Mouse (Mus musculus): ENCODE results near the gene Gm4707.
"Not testable (repeated sequence)": the region's sequence is repeated elsewhere in the genome, so short reads cannot be mapped to it uniquely, and the experiment has no call there.

DNA sequence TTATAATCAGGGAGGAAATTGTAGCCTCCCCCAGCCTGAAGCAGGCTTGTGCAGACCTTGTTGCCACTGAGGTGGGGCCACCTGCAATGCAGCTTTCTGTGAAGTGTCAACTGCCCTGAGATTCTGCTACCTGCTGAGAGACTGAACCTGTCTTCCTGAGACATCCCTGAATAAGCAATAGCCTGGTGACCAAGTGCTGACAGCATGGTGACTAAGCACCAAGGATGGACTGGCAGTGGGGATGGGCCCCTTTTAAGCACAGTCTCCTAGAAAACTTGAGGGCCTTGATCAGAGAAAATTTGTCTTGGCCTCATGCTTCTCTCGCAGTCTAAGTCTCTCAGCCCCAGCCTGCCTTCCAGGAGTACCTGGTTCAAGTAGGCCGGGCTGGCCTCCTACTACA, 37.2 kb downstream of the Gm4707 start:
- not testable (repeated sequence) for TF ChIP-seq POLR2A (IDR thresholded peaks at IDR 0.05; ENCODE audit: low read depth, low read length); CTCF (IDR thresholded peaks at IDR 0.05; ENCODE audit: borderline replicate concordance, insufficient read depth, low read length)

Measured in embryonic fibroblast, embryonic 13.5 days (primary cell).